Mouse (Mus musculus): Measurements from ENCODE around the gene Dnajc13.

- TF ChIP-seq CTCF (IDR thresholded peaks at IDR 0.05; ENCODE audit: low read depth) (no peak), EP300 (optimal IDR thresholded peaks at IDR 0.05) (no peak)
Measured at GRCm38 (mm10) chr9:104269349-104269871, 6.7 kb upstream of the Dnajc13 start.
